Mouse (Mus musculus) MEL (cell line): ENCODE measurements around the gene Prx.

Experiments used
- HCFC1 ChIP-seq: IDR thresholded peaks from 2 replicates; pipeline ENCODE4 v1.6.1; 2012; ENCODE audit warnings: low read depth, mild to moderate bottlenecking, inconsistent platforms, low read length, improper control_type of control experiment, moderate library complexity
- MAFK ChIP-seq: IDR thresholded peaks from 2 replicates; pipeline ENCODE4 v1.6.1; 2011; ENCODE audit warnings: low read depth, mild to moderate bottlenecking, low read length, improper control_type of control experiment, borderline replicate concordance
- RAD21 ChIP-seq: IDR thresholded peaks from 2 replicates; pipeline ENCODE4 v1.6.1; 2011; ENCODE audit warnings: mild to moderate bottlenecking, low read depth, low read length, improper control_type of control experiment
- TCF12 ChIP-seq: IDR thresholded peaks from 2 replicates; pipeline ENCODE4 v1.6.1; 2014; ENCODE audit warnings: low read depth, mild to moderate bottlenecking, inconsistent platforms, low read length, improper control_type of control experiment, moderate library complexity

GRCm38 (mm10) chr7:27486102-27486769 is 12.9 kb upstream of the Prx start:
- no peak for TF ChIP-seq RAD21
- no peak for TF ChIP-seq TCF12
- peak; percentile 36; the same call in 1 of the 2 replicates for TF ChIP-seq HCFC1
- no peak for TF ChIP-seq MAFK
